Mouse (Mus musculus): ENCODE measurements around the gene Txlng. TPM values are rescaled to one million over a fixed set of nuclear protein-coding genes. Genes with fewer than 3 reads are reported as not detected.
"Not testable (repeated sequence)": the region's sequence is repeated elsewhere in the genome, so short reads cannot be mapped to it uniquely, and the experiment has no call there.

Txlng gene
- polyA plus RNA-seq, 1 experiment from 2014 or later: 13.4 TPM

- H3K36me3 ChIP-seq (ENCODE audit: insufficient read depth): peaks cover 3% of the 10 kb centered on the region; the same call in 1 of the 2 replicates
- no peak overlapping the region for H3K4me2 ChIP-seq
- H3K4me1 ChIP-seq (ENCODE audit: insufficient read depth): no peaks in the 10 kb centered on the region
- peak; percentile 62 for TF ChIP-seq CTCF (IDR thresholded peaks at IDR 0.05; ENCODE audit: low read depth)
- no peaks in the 10 kb centered on the region for H3K27me3 ChIP-seq (ENCODE audit: insufficient read depth, low read length)
- no peak overlapping the region for H3K4me3 ChIP-seq (ENCODE audit: low read depth, low read length)
- H3K9me3 ChIP-seq (ENCODE audit: low read depth, low read length): no peaks in the 10 kb centered on the region
- no peak overlapping the region for H3K9ac ChIP-seq
- DNase-seq: peak; percentile 71
- ATAC-seq (ENCODE audit: insufficient read depth): no peak
- no peak overlapping the region for H3K27ac ChIP-seq (ENCODE audit: low read depth)
Measured at GRCm38 (mm10) chrX:162800371-162800770, 28.9 kb downstream of the Txlng start.

GRCm38 (mm10) chrX:162791392-162791791 is 37.9 kb downstream of the Txlng start:
- not testable (repeated sequence) for H3K4me1 ChIP-seq (ENCODE audit: insufficient read depth); H3K9ac ChIP-seq; H3K27ac ChIP-seq (ENCODE audit: low read depth); H3K4me3 ChIP-seq (ENCODE audit: low read depth, low read length); H3K4me2 ChIP-seq; H3K9me3 ChIP-seq (ENCODE audit: low read depth, low read length); ATAC-seq (ENCODE audit: insufficient read depth); H3K27me3 ChIP-seq (ENCODE audit: insufficient read depth, low read length); DNase-seq
- WGBS: 80% methylated on average over 5 of the region's 5 CpGs
- peaks cover 15% of the 10 kb centered on the region; the same call in 1 of the 2 replicates for H3K36me3 ChIP-seq (ENCODE audit: insufficient read depth)

- Histone ChIP-seq H3K4me2 (no peak overlapping the region), H3K4me3 (ENCODE audit: low read depth, low read length) (no peak overlapping the region), H3K27me3 (ENCODE audit: insufficient read depth, low read length) (no peaks in the 10 kb centered on the region), H3K36me3 (ENCODE audit: insufficient read depth) (peaks cover 26% of the 10 kb centered on the region), H3K9ac (no peak overlapping the region), H3K27ac (ENCODE audit: low read depth) (no peak overlapping the region), H3K9me3 (ENCODE audit: low read depth, low read length) (no peaks in the 10 kb centered on the region), H3K4me1 (ENCODE audit: insufficient read depth) (no peaks in the 10 kb centered on the region)
- DNase-seq (no peak), ATAC-seq (ENCODE audit: insufficient read depth) (no peak)
- 75% methylated on average over 1 of the region's 1 CpGs for WGBS
- TF ChIP-seq CTCF (IDR thresholded peaks at IDR 0.05; ENCODE audit: low read depth): no peak
Measured at GRCm38 (mm10) chrX:162788372-162788771, 40.9 kb downstream of the Txlng start.

- Histone ChIP-seq H3K9ac (no peak overlapping the region), H3K9me3 (ENCODE audit: low read depth, low read length) (no peaks in the 10 kb centered on the region), H3K27ac (ENCODE audit: low read depth) (no peak overlapping the region), H3K4me2 (no peak overlapping the region), H3K27me3 (ENCODE audit: insufficient read depth, low read length) (no peaks in the 10 kb centered on the region), H3K36me3 (ENCODE audit: insufficient read depth) (peaks cover 63% of the 10 kb centered on the region), H3K4me3 (ENCODE audit: low read depth, low read length) (no peak overlapping the region), H3K4me1 (ENCODE audit: insufficient read depth) (no peaks in the 10 kb centered on the region)
- TF ChIP-seq CTCF (IDR thresholded peaks at IDR 0.05; ENCODE audit: low read depth): no peak
- ATAC-seq (ENCODE audit: insufficient read depth): no peak
- no peak for DNase-seq
- WGBS: 91% methylated on average over 1 of the region's 1 CpGs
Measured at GRCm38 (mm10) chrX:162770726-162771125, 58.5 kb downstream of the Txlng start.

- Histone ChIP-seq H3K9ac (peak overlapping the region; percentile 79), H3K36me3 (ENCODE audit: insufficient read depth) (peaks cover 23% of the 10 kb centered on the region; the same call in 1 of the 2 replicates), H3K4me3 (ENCODE audit: low read depth, low read length) (peak overlapping the region; percentile 64), H3K27ac (ENCODE audit: low read depth) (no peak overlapping the region), H3K4me1 (ENCODE audit: insufficient read depth) (peaks cover 4% of the 10 kb centered on the region; the same call in 1 of the 2 replicates), H3K27me3 (ENCODE audit: insufficient read depth, low read length) (no peaks in the 10 kb centered on the region), H3K4me2 (peak overlapping the region; percentile 53), H3K9me3 (ENCODE audit: low read depth, low read length) (no peaks in the 10 kb centered on the region)
- WGBS: 25% methylated on average over 9 of the region's 9 CpGs
- no peak for TF ChIP-seq CTCF (IDR thresholded peaks at IDR 0.05; ENCODE audit: low read depth)
- DNase-seq (peak; percentile 33), ATAC-seq (ENCODE audit: insufficient read depth) (no peak)
Measured at GRCm38 (mm10) chrX:162761716-162762395, 67.4 kb downstream of the Txlng start.

- H3K4me2 ChIP-seq: peak overlapping the region; percentile 53
- H3K4me3 ChIP-seq (ENCODE audit: low read depth, low read length): peak overlapping the region; percentile 64
- H3K27ac ChIP-seq (ENCODE audit: low read depth): peak overlapping the region; percentile 98
- WGBS: 8% methylated on average over 46 of the region's 50 CpGs
- H3K9ac ChIP-seq: peak overlapping the region; percentile 79
- peaks cover 4% of the 10 kb centered on the region; the same call in 1 of the 2 replicates for H3K4me1 ChIP-seq (ENCODE audit: insufficient read depth)
- ATAC-seq (ENCODE audit: insufficient read depth) (no peak; the same call in 1 of the 2 replicates), DNase-seq (peak; percentile 24)
- no peaks in the 10 kb centered on the region for H3K27me3 ChIP-seq (ENCODE audit: insufficient read depth, low read length)
- H3K9me3 ChIP-seq (ENCODE audit: low read depth, low read length): no peaks in the 10 kb centered on the region
- TF ChIP-seq CTCF (IDR thresholded peaks at IDR 0.05; ENCODE audit: low read depth): no peak
- peaks cover 19% of the 10 kb centered on the region; the same call in 1 of the 2 replicates for H3K36me3 ChIP-seq (ENCODE audit: insufficient read depth)
Measured at GRCm38 (mm10) chrX:162760958-162761515, 68.2 kb downstream of the Txlng start.

- Histone ChIP-seq H3K9ac (peak within 1 kb of the TSS; percentile 79), H3K9me3 (ENCODE audit: low read depth, low read length) (no peaks in the 10 kb centered on the region), H3K4me2 (peak within 1 kb of the TSS; percentile 55), H3K4me1 (ENCODE audit: insufficient read depth) (peaks cover 4% of the 10 kb centered on the region; the same call in 1 of the 2 replicates), H3K4me3 (ENCODE audit: low read depth, low read length) (peak within 1 kb of the TSS; percentile 64), H3K27me3 (ENCODE audit: insufficient read depth, low read length) (no peaks in the 10 kb centered on the region), H3K36me3 (ENCODE audit: insufficient read depth) (peaks cover 15% of the 10 kb centered on the region; the same call in 1 of the 2 replicates), H3K27ac (ENCODE audit: low read depth) (peak within 1 kb of the TSS; percentile 98)
- ATAC-seq (ENCODE audit: insufficient read depth) (peak; percentile 97), DNase-seq (peak; percentile 94)
- no peak for TF ChIP-seq CTCF (IDR thresholded peaks at IDR 0.05; ENCODE audit: low read depth)
- WGBS: 11% methylated on average over 60 of the region's 100 CpGs
Measured at GRCm38 (mm10) chrX:162760115-162760942, 68.9 kb downstream of the Txlng start, which contains the start of gene Rbbp7. TSS of gene Rbbp7 (plus strand) at chrX:162760402.

Measured in lung, embryonic 14.5 days (tissue).